ENCODE assay signal across 9 mouse cellular contexts in the genomic region with DNA sequence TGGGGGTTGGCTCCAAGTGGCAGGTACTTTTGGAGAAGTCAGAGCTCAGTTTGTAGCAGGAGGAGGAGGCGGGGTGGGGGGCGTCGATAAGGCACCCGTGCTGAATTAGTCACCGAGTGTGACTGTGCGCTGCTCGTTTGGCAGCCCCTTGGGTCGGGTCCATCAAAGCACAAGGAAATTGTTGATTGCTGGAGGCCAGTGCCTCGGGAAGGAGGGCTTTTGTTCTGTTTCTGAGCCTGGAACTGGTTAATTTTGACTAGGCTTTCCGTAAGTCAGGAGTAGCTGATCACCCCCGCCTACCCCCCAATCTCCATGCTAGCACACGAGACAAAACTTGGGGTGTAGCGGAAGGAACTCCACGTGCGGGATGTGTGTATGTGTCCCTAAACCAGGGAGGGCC. TPM values are rescaled to one million over a fixed set of nuclear protein-coding genes. Genes with fewer than 3 reads are reported as not detected.
DNase-seq lines count a peak whose midpoint lies in the region; ATAC-seq and TF ChIP-seq lines count a peak whose summit lies in the region.
"Had no signal": no experiment of that assay in that cellular context is flagged by ENCODE, and none has a peak within 500 bp of the region (broad histone marks: within the 10 kb centered on the region; RNA-seq: fewer than 3 reads in every experiment).

No protein-coding gene starts in this region.

- intact Hi-C loops in heart, postnatal 10 days (cut with DNase I), result no loop called here

- H3K27me3 ChIP-seq in heart, postnatal 0 days (ENCODE audit: control insufficient read depth, insufficient read depth, low read length), result peaks cover 68% of the 10 kb centered on the region
- H3K27me3 ChIP-seq in forebrain, embryonic 13.5 days, result peaks cover 56% of the 10 kb centered on the region
- peaks cover 71% of the 10 kb centered on the region for H3K27me3 ChIP-seq in liver, embryonic 15.5 days

- H3K9me3 ChIP-seq in heart, postnatal 0 days (replicated peaks; ENCODE audit: control insufficient read depth, low read length), result no peaks in the 10 kb centered on the region
- no peaks in the 10 kb centered on the region for H3K9me3 ChIP-seq in forebrain, embryonic 13.5 days (replicated peaks)
- H3K9me3 ChIP-seq in liver, embryonic 15.5 days (replicated peaks), result no peaks in the 10 kb centered on the region

- no peak for DNase-seq in heart, postnatal 0 days (ENCODE audit: low spot score)
- no peak for DNase-seq in heart, postnatal 10 days
- DNase-seq in brain, embryonic 14.5 days (ENCODE audit: low read depth), result peak; percentile 66
- no peak for DNase-seq in ovary, postnatal 10 days (ENCODE audit: low spot score)
- no peak for DNase-seq in lung, postnatal 14 days
- no peak for DNase-seq in urinary bladder, adult 2 months (ENCODE audit: low spot score)

- no peak for TF ChIP-seq CTCF in heart, postnatal 0 days (IDR thresholded peaks at IDR 0.05; ENCODE audit: low read depth)
- no peak for TF ChIP-seq CTCF in brain, embryonic 14.5 days (IDR thresholded peaks at IDR 0.05; ENCODE audit: borderline replicate concordance, extremely low read depth, insufficient read depth, insufficient read length)

- H3K4me2 ChIP-seq in heart, postnatal 0 days (ENCODE audit: low read depth, low read length), result peak overlapping the region; percentile 85
- H3K4me2 ChIP-seq in forebrain, embryonic 13.5 days, result peak overlapping the region; percentile 97
- peak overlapping the region; percentile 18; the same call in 1 of the 2 replicates for H3K4me2 ChIP-seq in liver, embryonic 15.5 days

- 2% methylated on average over 14 of the region's 15 CpGs for WGBS in heart, postnatal 0 days
- WGBS in forebrain, embryonic 13.5 days, result 0% methylated on average over 15 of the region's 15 CpGs
- 3% methylated on average over 15 of the region's 15 CpGs for WGBS in liver, embryonic 15.5 days (ENCODE audit: insufficient replicate concordance)

- no peaks in the 10 kb centered on the region for H3K36me3 ChIP-seq in heart, postnatal 0 days (replicated peaks; ENCODE audit: control insufficient read depth, insufficient read depth, low read length)
- no peaks in the 10 kb centered on the region for H3K36me3 ChIP-seq in forebrain, embryonic 13.5 days (ENCODE audit: poor library complexity, severe bottlenecking)
- no peaks in the 10 kb centered on the region for H3K36me3 ChIP-seq in liver, embryonic 15.5 days (replicated peaks)

- no peak for TF ChIP-seq EP300 in heart, postnatal 0 days (IDR thresholded peaks at IDR 0.05; ENCODE audit: low read depth)

- peak overlapping the region; percentile 49 for H3K4me3 ChIP-seq in heart, postnatal 0 days (ENCODE audit: low read depth, low read length)
- H3K4me3 ChIP-seq in forebrain, embryonic 13.5 days, result peak overlapping the region; percentile 50
- H3K4me3 ChIP-seq in liver, embryonic 15.5 days (replicated peaks), result no peak overlapping the region

- peaks cover 5% of the 10 kb centered on the region; the same call in 1 of the 2 replicates for H3K4me1 ChIP-seq in heart, postnatal 0 days (ENCODE audit: control insufficient read depth, insufficient read depth)
- peaks cover 34% of the 10 kb centered on the region for H3K4me1 ChIP-seq in forebrain, embryonic 13.5 days
- no peaks in the 10 kb centered on the region for H3K4me1 ChIP-seq in liver, embryonic 15.5 days (replicated peaks)

- H3K27ac ChIP-seq in heart, postnatal 0 days (ENCODE audit: low read depth), result no peak overlapping the region
- H3K27ac ChIP-seq in forebrain, embryonic 13.5 days, result no peak overlapping the region
- no peak overlapping the region for H3K27ac ChIP-seq in liver, embryonic 15.5 days (replicated peaks)

- no peak for ATAC-seq in heart, postnatal 0 days (ENCODE audit: insufficient read depth, low read depth)
- ATAC-seq in forebrain, embryonic 13.5 days, result peak; percentile 53
- no peak for ATAC-seq in liver, embryonic 15.5 days (ENCODE audit: insufficient read depth)

- H3K9ac ChIP-seq in heart, postnatal 0 days (replicated peaks; ENCODE audit: low read depth, low read length), result no peak overlapping the region
- peak overlapping the region; percentile 62 for H3K9ac ChIP-seq in forebrain, embryonic 13.5 days
- no peak overlapping the region for H3K9ac ChIP-seq in liver, embryonic 15.5 days

- no peak for TF ChIP-seq POLR2A in brain, embryonic 14.5 days (IDR thresholded peaks at IDR 0.05; ENCODE audit: borderline replicate concordance, extremely low read depth, insufficient read depth, insufficient read length, poor library complexity, severe bottlenecking)

RNA-seq across cellular contexts. Expression of gene Sv2c, which starts 0.5 kb away (rescaled TPM):
- total RNA-seq in heart, postnatal 0 days (2014; rRNA removed; ENCODE audit: low replicate concordance), result 0.15 and 1.2 TPM in 2 replicates
- 0.25 and 0.32 TPM in 2 replicates for polyA plus RNA-seq in heart, postnatal 0 days (2015; fragmentation: Nextera tagmentation; extraction: Ambion mirVana)
- under 1 TPM; 0.17 to 0.20 TPM for total RNA-seq in heart, postnatal 10 days (2021)
- 4.7 and 16.3 TPM in 2 replicates for polyA plus RNA-seq in brain, embryonic 14.5 days (2012; rRNA removed)
- polyA plus RNA-seq in forebrain, embryonic 13.5 days (2015; fragmentation: Nextera tagmentation; extraction: Ambion mirVana), result 1.2 and 1.9 TPM in 2 replicates
- polyA plus RNA-seq in liver, embryonic 15.5 days (2015; fragmentation: Nextera tagmentation; extraction: Ambion mirVana), result 0.08 and 0.15 TPM in 2 replicates
- polyA plus RNA-seq in urinary bladder, adult 2 months (2012; rRNA removed), result 0.17 and 0.27 TPM in 2 replicates

RNA-seq across cellular contexts. Expression of gene Gm17190, which starts 51.0 kb away (rescaled TPM):
- not detected in 2 replicates for total RNA-seq in heart, postnatal 0 days (2014; rRNA removed; ENCODE audit: low replicate concordance)
- not detected in 2 replicates for polyA plus RNA-seq in heart, postnatal 0 days (2015; fragmentation: Nextera tagmentation; extraction: Ambion mirVana)
- total RNA-seq in heart, postnatal 10 days (2021), result not detected
- polyA plus RNA-seq in brain, embryonic 14.5 days (2012; rRNA removed), result not detected in 2 replicates
- not detected in 2 replicates for polyA plus RNA-seq in forebrain, embryonic 13.5 days (2015; fragmentation: Nextera tagmentation; extraction: Ambion mirVana)
- polyA plus RNA-seq in liver, embryonic 15.5 days (2015; fragmentation: Nextera tagmentation; extraction: Ambion mirVana), result not detected in 2 replicates
- not detected in 2 replicates for polyA plus RNA-seq in urinary bladder, adult 2 months (2012; rRNA removed)
- total RNA-seq: left cerebral cortex, adult 8-10 months had no signal

RNA-seq across cellular contexts. Expression of gene Gm20075, which starts 51.7 kb away (rescaled TPM):
- total RNA-seq in heart, postnatal 0 days (2014; rRNA removed; ENCODE audit: low replicate concordance), result 1.9 and 9.7 TPM in 2 replicates
- polyA plus RNA-seq in heart, postnatal 0 days (2015; fragmentation: Nextera tagmentation; extraction: Ambion mirVana), result 31.3 and 35.2 TPM in 2 replicates
- total RNA-seq in heart, postnatal 10 days (2021), result 10 to 100 TPM; 17.4 to 20.7 TPM
- polyA plus RNA-seq in brain, embryonic 14.5 days (2012; rRNA removed), result 2.4 and 3.2 TPM in 2 replicates
- 37.8 and 41.2 TPM in 2 replicates for polyA plus RNA-seq in forebrain, embryonic 13.5 days (2015; fragmentation: Nextera tagmentation; extraction: Ambion mirVana)
- polyA plus RNA-seq in liver, embryonic 15.5 days (2015; fragmentation: Nextera tagmentation; extraction: Ambion mirVana), result 4.6 and 6.6 TPM in 2 replicates
- 3.1 and 3.8 TPM in 2 replicates for polyA plus RNA-seq in urinary bladder, adult 2 months (2012; rRNA removed)

Comparison
In these comparisons a context has a peak if more than half of its experiments do, and no peak if none do; other contexts are left out.
1. H3K4me2 ChIP-seq: peak in every context shown above with its lines; median percentile 97 in forebrain, embryonic 13.5 days; 85 in heart, postnatal 0 days; 18 in liver, embryonic 15.5 days.